Mouse (Mus musculus) cerebral cortex, adult 2 months (tissue): ENCODE results near the gene Etv5.

ENCODE experiments used
- WGBS: fragments of 180-500 bp; shearing (Covaris S2); methylation state at CpG from one replicate; pipeline ENCODE4 v1.1.7; 2018; 5-methylcytosine and 5-hydroxymethylcytosine counted together

The Etv5 gene

DNA sequence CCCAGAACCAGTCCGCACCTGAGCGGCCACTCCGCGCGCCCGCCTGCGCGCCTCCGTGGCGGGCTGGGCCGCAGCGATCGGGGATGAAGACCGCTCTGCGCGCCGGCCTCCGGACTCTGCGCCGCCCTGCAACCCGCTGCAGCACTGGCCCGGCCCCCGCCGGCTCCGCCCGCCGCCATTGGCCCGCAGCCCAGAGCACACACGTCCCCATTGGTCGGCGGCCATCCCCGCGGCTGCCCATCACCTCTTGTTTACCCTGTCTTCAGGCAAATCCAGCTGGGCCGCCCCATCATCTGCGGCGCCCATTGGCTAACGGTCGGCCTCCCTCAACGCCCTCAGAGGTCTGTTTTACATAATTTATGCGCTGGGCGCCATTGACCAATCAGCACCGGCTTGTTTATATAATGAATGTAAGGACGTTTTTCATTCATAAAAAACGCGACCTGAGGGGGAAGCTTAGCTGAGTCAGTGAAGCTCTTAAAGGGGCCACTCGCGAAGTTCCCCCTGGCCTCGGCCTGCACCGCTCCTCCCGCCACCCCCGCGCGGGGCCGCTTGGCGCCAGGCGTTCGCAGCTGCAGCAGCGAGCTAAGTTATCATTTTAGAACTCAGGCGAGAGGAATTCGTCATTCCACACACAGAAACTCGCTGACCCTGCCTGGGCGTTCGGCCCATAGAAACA, at the start of gene Etv5:
Gene Etv5, minus strand, starts transcription at position 221 of the 679 bp plus-strand sequence.
- under 1% methylated on average over 63 of the region's 63 CpGs for WGBS

- WGBS: 47% methylated on average over 1 of the region's 1 CpGs
Observed at GRCm38 (mm10) chr16:22483900-22484299, 44.4 kb upstream of the Etv5 start.

DNA sequence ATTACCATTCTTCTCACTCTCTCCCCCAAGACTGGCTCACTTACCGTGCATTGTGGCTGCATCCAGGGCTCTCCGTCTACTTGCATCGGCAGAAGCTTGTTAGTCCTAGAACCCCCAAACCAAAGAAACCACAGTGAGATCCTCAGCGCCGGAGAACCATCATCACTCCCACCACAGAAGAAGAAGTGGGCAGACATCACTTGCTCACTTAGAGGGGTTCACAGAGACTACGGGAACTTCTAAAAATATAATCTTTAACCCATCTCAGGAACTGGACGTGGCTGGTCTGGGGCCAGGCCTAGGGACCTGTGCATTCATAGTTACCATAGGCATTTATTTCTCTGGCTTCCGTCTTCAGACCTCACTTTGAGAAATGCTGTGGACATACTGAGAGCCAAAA, 39.8 kb upstream of the Etv5 start:
- WGBS: 90% methylated on average over 8 of the region's 8 CpGs

DNA sequence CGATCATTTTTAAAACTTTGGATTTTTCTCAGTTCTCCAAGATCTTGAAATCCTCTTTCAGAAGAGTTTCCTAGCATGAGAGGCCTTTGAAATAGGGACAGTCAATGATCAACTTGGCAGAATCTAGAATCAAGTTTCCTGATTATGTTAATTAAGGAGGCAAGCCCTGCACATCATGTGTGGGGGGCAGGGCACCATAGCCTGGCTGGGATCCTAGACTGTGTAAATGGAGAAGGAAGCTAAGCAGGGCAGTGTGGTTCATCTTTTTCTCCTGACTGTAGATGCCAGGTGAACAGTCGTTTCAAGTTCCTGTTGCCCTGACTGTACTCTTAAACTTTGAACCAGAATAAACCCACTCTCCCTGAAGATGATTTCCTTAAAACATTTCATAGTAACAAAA, 32.2 kb upstream of the Etv5 start:
- 80% methylated on average over 2 of the region's 2 CpGs for whole genome bisulfite sequencing

DNA sequence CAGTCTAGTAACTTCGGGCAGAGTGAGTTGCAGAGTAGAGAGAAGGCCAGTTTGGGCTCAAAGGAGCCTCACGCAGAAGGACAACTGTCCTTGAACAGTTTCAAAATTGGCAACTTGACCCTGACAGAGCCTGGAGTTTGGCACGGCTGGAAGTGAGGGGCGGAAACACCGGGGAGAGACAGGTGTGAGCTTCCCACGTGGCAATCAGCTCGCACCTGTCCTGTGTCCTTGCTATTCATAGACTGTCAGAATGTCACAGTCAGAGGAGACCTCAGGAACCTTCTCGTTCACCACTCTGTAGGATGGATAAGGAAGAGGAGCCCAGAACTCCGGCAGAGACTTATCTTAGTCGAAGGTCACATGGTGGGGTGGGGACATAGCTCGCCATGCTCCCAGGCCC, 29.9 kb upstream of the Etv5 start:
- WGBS: 85% methylated on average over 11 of the region's 11 CpGs

- WGBS: 99% methylated on average over 2 of the region's 2 CpGs
Observed at GRCm38 (mm10) chr16:22467111-22467510, 27.6 kb upstream of the Etv5 start.

DNA sequence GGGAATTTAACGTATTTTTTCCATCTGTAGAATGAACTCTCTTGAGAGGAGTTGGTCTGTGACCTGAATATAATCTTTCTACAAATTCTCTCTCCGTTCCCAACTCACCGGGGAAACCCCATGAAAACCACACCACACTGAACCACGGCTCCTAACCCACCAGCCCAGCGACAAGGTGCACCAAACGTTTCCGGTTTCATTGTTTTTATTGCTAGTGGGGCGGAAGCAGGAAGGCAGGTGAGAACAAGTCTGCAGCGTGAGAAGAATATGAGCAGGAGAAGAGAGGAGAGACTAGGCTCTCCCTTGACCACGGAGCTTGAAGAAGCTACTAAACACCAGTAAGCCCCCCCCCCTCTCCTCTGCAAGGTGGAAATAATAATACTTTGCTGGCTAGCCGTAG, 26.9 kb upstream of the Etv5 start:
- 64% methylated on average over 11 of the region's 11 CpGs for WGBS

- WGBS: 50% methylated on average over 3 of the region's 3 CpGs
Observed at GRCm38 (mm10) chr16:22462220-22462619, 22.7 kb upstream of the Etv5 start.

DNA sequence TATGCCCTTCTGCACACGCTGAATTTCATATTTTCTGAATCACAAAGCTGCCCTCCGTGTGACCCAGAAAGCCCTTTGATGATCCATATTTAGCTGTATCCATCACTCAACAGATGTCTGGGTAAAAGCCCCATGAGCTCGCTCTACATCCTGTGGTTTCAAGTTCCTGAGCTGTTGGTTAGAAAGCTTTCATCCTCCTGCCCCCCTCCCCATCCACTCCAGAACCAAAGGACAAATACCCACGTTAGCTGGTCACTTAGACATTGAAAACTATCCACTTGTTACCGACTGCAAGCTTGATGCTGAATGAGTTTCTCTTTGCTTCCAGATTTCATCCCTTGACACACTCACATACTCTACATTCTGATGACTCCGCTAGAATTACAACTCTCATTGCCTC, 22.2 kb upstream of the Etv5 start:
- 67% methylated on average over 6 of the region's 6 CpGs for WGBS

DNA sequence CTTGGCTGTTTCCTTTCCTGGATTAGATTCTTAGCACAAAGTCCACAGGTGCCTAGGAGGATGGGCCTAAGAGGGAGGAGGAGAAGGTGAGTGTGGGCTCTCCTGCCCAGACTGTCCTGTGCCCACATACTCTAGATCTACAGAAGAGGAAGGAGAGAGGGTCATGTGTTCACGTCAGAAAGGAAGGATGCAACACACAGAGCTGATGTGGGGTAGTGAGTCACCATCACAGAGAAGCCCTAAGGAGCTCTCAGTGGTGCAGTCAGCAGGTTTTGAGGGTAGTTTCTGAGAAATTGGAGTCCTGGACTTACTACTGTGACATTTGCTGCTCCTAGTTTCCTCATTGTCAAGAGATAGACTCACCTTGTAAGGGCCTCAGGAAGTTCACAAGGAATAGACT, 21.4 kb upstream of the Etv5 start:
- WGBS: 36% methylated on average over 1 of the region's 1 CpGs

GRCm38 (mm10) chr16:22452082-22452481, 12.6 kb upstream of the Etv5 start:
- WGBS: 91% methylated on average over 9 of the region's 9 CpGs

GRCm38 (mm10) chr16:22448093-22448492, 8.6 kb upstream of the Etv5 start:
- 78% methylated on average over 6 of the region's 6 CpGs for WGBS

DNA sequence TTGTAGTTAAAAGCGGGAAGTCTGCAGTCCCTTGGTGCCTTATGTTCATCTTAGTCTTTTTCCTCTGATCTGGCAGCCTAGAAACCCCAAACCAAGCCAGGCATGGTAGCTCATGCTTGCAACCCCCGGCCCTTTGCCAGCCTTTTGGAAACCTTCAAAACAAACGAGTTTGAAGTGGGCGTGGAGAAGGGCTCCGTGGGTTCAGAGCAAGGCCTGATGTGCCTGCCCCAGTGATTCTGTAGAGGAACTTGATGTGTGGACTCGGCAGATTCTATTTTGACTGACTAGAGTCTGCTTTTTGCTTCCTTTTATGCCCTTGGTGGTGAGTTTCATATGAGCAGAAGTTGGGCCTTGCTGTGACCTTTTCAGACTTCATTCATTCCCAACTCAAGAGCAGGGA, 5.3 kb upstream of the Etv5 start:
- 55% methylated on average over 6 of the region's 6 CpGs for WGBS

DNA sequence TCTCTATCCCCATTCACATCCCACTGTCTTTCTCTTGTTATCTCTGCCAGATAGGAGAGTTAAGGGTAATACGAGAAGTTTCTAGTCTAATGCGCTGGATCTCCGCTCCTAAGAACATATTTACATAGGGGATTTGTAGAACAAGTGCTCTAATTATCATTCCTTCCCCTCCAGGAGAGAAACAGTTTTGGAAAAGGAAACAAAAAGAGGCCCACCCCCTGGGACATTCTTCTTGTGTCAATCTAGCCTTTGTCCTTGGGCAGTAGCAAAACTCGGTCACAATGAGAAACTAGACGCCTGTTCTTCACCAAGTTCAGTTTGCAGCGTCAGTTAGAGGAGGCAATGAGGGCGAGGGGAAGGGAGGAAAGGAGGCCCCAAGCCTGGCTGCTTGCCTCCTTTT, 2.7 kb upstream of the Etv5 start:
- WGBS: 83% methylated on average over 7 of the region's 7 CpGs

GRCm38 (mm10) chr16:22441317-22441716, 1.8 kb upstream of the Etv5 start:
- 95% methylated on average over 4 of the region's 4 CpGs for WGBS

DNA sequence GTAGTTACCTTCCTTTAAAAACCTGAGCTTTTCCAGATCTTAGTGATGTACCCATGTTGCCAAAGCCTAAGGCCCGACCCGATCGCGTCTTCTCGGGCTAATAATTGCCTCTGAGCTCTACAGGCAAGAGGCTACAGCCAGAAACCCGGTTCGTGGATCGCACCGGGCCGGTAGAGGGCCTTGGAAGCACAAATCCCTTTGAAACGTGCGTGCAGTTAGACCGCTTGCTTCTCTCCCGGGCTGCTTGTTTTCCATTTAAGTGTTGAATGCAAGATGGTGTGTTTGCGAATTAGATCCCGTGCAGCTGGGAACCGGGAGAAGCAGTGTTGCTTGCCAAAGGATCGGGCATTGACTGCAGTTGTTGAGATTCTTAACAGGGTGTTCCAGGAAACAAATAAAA, 750 bp upstream of the Etv5 start:
- WGBS: under 1% methylated on average over 18 of the region's 18 CpGs

- 1% methylated on average over 59 of the region's 59 CpGs for WGBS
Observed at GRCm38 (mm10) chr16:22438441-22439373, 812 bp downstream of the Etv5 start.

- 49% methylated on average over 6 of the region's 6 CpGs for WGBS
Observed at GRCm38 (mm10) chr16:22436106-22436505, 3.4 kb downstream of the Etv5 start.

DNA sequence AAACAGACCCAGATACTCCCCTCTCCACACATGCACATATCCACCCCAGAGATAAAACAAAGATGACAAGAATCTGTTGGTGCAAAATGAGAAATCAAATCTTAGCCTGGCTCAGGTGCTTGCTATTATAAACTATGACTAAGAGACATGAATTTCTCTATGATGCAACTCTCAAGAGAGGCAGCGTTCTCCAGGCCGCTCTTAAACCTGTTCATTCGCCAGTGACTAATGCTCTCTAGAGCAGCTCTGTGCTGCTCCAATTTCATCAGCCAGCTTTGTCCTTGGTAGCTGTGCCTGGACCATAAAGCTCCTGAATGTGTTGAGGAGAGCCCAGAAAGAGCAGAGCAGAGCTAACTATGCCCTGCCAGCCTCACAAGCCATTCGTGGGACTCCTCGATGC, 5.0 kb downstream of the Etv5 start:
- 45% methylated on average over 5 of the region's 5 CpGs for WGBS

DNA sequence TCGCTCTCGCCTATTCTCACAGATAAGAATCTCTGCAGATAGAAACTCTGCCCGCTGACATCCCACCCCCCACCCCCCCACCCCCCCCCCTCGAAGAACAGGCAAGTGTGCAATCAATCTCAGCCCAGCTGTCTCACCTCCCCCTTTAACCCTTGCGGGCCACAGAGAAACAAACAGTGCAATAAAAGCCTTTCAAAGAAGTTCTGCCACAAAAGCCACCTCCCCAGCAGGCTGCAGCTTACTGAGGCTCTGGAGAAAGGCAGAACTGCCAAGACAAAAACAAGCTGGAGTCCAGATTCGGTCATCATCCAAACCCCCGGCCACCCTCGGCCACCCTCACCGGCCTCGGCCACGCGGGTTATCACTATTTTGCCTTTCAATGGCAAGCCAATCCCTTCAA, 5.6 kb downstream of the Etv5 start:
- WGBS: 32% methylated on average over 12 of the region's 12 CpGs

GRCm38 (mm10) chr16:22431773-22432172, 7.7 kb downstream of the Etv5 start:
- 78% methylated on average over 12 of the region's 12 CpGs for WGBS

GRCm38 (mm10) chr16:22431335-22431734, 8.2 kb downstream of the Etv5 start:
- WGBS: 66% methylated on average over 2 of the region's 2 CpGs
